Mouse (Mus musculus): ENCODE results near the gene Hist1h1d.
"Not testable (repeated sequence)": the region's sequence is repeated elsewhere in the genome, so short reads cannot be mapped to it uniquely, and the experiment has no call there.

Hist1h1d gene

GRCm38 (mm10) chr13:23550761-23551145 is 2.3 kb upstream of the Hist1h1d start:
- no peak for DNase-seq

GRCm38 (mm10) chr13:23551146-23551834 is 1.8 kb upstream of the Hist1h1d start, which contains the start of gene Hist1h4f:
Gene Hist1h4f, minus strand, starts transcription at chr13:23551648.
- peak; percentile 86 for DNase-seq

- DNase-seq = no peak
These were observed 839 bp upstream of the Hist1h1d start for GRCm38 (mm10) chr13:23551931-23552914.

GRCm38 (mm10) chr13:23554393-23554792 is 1.3 kb downstream of the Hist1h1d start:
- no peak for DNase-seq

GRCm38 (mm10) chr13:23554925-23555838 is 2.1 kb downstream of the Hist1h1d start:
- peak; percentile 65 for DNase-seq

GRCm38 (mm10) chr13:23555839-23556416 is 2.9 kb downstream of the Hist1h1d start:
- peak; percentile 54 for DNase-seq

GRCm38 (mm10) chr13:23556906-23557305 is 3.8 kb downstream of the Hist1h1d start:
- no peak for DNase-seq

GRCm38 (mm10) chr13:23560699-23561098 is 7.6 kb downstream of the Hist1h1d start:
- DNase-seq = not testable (repeated sequence)

- DNase-seq = not testable (repeated sequence)
These were observed 8.4 kb downstream of the Hist1h1d start for GRCm38 (mm10) chr13:23561531-23561882.

- DNase-seq = peak; percentile 90
These were observed 9.0 kb downstream of the Hist1h1d start, which contains the start of gene Hist1h3e for GRCm38 (mm10) chr13:23561883-23562659. Gene Hist1h3e, minus strand, starts transcription at chr13:23562369.

GRCm38 (mm10) chr13:23562699-23563462 is 9.8 kb downstream of the Hist1h1d start:
- no peak for DNase-seq

GRCm38 (mm10) chr13:23564482-23564881 is 11.4 kb downstream of the Hist1h1d start:
- DNase-seq = no peak

- DNase-seq = not testable (repeated sequence)
These were observed 17.4 kb downstream of the Hist1h1d start for GRCm38 (mm10) chr13:23570261-23571021.

- peak; percentile 43 for DNase-seq
These were observed 18.0 kb downstream of the Hist1h1d start, which contains the start of the genes Hist1h2ae and Hist1h2bg for GRCm38 (mm10) chr13:23571022-23571503. Gene Hist1h2ae, minus strand, starts transcription at chr13:23571220. Gene Hist1h2bg, plus strand, starts transcription at chr13:23571396.

- not testable (repeated sequence) for DNase-seq
These were observed 18.6 kb downstream of the Hist1h1d start for GRCm38 (mm10) chr13:23571504-23572217.

GRCm38 (mm10) chr13:23572218-23573033 is 19.4 kb downstream of the Hist1h1d start:
- no peak for DNase-seq

GRCm38 (mm10) chr13:23573034-23573897 is 20.2 kb downstream of the Hist1h1d start:
- not testable (repeated sequence) for DNase-seq

All from cerebellum, adult 11 months (tissue).